Mouse (Mus musculus): ENCODE results near the gene Mipol1. TPM values are rescaled to one million over a fixed set of nuclear protein-coding genes. Genes with fewer than 3 reads are reported as not detected.
"Not testable (repeated sequence)": the region's sequence is repeated elsewhere in the genome, so short reads cannot be mapped to it uniquely, and the experiment has no call there.

Gene Mipol1
- polyA plus RNA-seq, 1 experiment from 2014 or later, result 8.7 TPM

DNA sequence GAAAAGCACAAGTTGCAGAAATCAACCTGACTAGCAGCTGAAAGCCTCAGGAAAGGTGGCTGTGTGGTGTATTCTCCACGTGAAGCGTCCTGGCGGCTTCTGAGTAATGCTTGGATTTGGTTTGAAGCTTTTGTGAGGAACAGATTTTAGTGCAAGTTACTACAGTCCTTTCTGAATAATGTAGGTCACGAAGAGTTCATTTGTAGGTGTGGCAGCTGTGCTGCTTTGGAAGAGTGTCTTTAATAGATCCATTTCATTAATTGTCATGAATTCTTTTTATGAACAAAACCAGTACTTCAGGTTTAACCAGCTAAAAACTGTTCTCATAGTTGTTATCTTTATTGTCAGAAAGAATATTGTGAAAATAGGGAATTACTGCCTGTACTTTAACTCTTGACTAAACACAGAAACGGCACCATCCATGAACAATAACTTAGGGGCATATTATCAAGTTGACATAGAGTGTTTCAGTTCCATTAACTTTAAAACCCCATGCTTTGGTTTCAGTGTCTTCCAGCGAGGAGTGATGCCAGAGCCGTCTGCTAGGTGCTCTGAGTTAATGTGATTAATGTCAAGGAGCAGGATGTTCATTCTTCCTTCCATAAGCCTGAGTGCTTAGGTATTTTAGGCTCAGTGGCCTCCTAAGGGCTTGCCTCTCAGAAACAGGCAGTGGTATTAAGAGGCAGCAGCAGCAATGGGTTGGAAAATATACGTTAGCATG lies 206.9 kb downstream of the Mipol1 start:
- 49% methylated on average over 8 of the region's 8 CpGs for WGBS
- H3K4me2 ChIP-seq (ENCODE audit: low read depth, low read length); ATAC-seq (ENCODE audit: low read depth); H3K4me3 ChIP-seq (ENCODE audit: low read length); H3K9ac ChIP-seq (ENCODE audit: low read length); H3K9me3 ChIP-seq (ENCODE audit: control insufficient read depth, low read length); H3K27me3 ChIP-seq (ENCODE audit: control insufficient read depth, insufficient read depth, low read depth, low read length); H3K4me1 ChIP-seq (replicated peaks; ENCODE audit: control insufficient read depth, insufficient read depth, low read length); H3K36me3 ChIP-seq (ENCODE audit: control insufficient read depth, insufficient read depth, low read length): not testable (repeated sequence)
- peak overlapping the region; percentile 36; the same call in 1 of the 2 replicates for H3K27ac ChIP-seq (ENCODE audit: low read length)

DNA sequence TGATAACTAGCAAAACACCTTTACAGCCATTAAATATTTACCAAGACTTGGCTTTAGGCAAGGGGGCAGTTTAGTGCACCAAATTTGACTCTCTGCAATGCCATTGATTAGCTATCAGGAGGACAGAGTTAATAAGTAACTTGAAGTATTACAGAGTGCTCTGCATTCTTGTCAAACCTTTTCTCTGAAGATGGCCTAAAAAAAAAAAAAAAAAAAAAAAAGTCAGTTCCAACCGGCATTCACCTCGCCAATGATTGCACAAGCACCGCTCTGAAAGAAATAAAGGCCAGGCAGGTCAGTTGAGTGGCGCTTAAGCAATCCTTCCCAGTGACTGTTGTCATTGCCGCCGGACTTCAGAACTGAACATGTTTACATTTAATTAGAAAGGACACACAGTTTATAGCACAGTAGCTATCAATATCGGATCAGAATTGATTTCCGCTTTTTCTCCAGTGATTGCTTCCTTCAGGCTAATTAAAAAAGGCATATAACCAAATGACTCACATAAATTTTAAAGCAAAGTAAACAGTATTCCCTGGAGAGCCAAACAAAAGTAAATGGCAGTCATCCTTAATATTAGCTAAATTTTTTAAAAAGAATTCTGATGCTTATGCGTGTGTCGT lies 214.2 kb downstream of the Mipol1 start:
- peak overlapping the region; percentile 32; the same call in 1 of the 2 replicates for H3K4me2 ChIP-seq (ENCODE audit: low read depth, low read length)
- H3K27ac ChIP-seq (ENCODE audit: low read length), result 0 out of 2 replicates have a peak overlapping the region, but pooled peaks have one; percentile 36
- 36% methylated on average over 10 of the region's 10 CpGs for WGBS
- no peak overlapping the region for H3K4me3 ChIP-seq (ENCODE audit: low read length)
- ATAC-seq (ENCODE audit: low read depth), result peak; percentile 61; the same call in 1 of the 2 replicates
- peaks cover 3% of the 10 kb centered on the region for H3K4me1 ChIP-seq (replicated peaks; ENCODE audit: control insufficient read depth, insufficient read depth, low read length)
- H3K9ac ChIP-seq (ENCODE audit: low read length), result no peak overlapping the region
- no peaks in the 10 kb centered on the region for H3K9me3 ChIP-seq (ENCODE audit: control insufficient read depth, low read length)
- no peaks in the 10 kb centered on the region for H3K36me3 ChIP-seq (ENCODE audit: control insufficient read depth, insufficient read depth, low read length)
- H3K27me3 ChIP-seq (ENCODE audit: control insufficient read depth, insufficient read depth, low read depth, low read length), result no peaks in the 10 kb centered on the region

DNA sequence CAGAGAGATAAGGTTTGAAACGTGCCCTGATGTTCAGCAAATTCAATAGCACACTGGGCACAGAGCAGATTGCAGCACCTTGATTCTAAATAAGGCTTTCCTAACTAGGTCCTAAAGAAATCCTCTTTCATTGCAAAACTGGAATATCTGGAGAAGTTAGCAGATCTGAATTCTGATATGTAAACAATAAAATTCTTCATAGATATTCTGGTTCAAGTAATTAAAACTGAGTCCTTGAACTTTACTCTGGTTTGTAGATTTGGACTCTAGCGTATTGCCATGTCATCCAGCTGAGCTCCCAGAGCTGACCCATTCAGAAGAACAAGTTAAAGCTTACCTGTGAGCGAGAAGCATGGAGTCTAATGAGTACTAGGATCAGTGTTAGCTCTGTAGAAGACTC lies 217.1 kb downstream of the Mipol1 start:
- H3K9me3 ChIP-seq (ENCODE audit: control insufficient read depth, low read length), result no peaks in the 10 kb centered on the region
- H3K27me3 ChIP-seq (ENCODE audit: control insufficient read depth, insufficient read depth, low read depth, low read length), result no peaks in the 10 kb centered on the region
- H3K9ac ChIP-seq (ENCODE audit: low read length), result no peak overlapping the region
- whole genome bisulfite sequencing, result 49% methylated on average over 3 of the region's 3 CpGs
- peak overlapping the region; percentile 61 for H3K27ac ChIP-seq (ENCODE audit: low read length)
- no peak overlapping the region for H3K4me3 ChIP-seq (ENCODE audit: low read length)
- no peak overlapping the region for H3K4me2 ChIP-seq (ENCODE audit: low read depth, low read length)
- peaks cover 3% of the 10 kb centered on the region for H3K4me1 ChIP-seq (replicated peaks; ENCODE audit: control insufficient read depth, insufficient read depth, low read length)
- no peak for ATAC-seq (ENCODE audit: low read depth)
- no peaks in the 10 kb centered on the region for H3K36me3 ChIP-seq (ENCODE audit: control insufficient read depth, insufficient read depth, low read length)

DNA sequence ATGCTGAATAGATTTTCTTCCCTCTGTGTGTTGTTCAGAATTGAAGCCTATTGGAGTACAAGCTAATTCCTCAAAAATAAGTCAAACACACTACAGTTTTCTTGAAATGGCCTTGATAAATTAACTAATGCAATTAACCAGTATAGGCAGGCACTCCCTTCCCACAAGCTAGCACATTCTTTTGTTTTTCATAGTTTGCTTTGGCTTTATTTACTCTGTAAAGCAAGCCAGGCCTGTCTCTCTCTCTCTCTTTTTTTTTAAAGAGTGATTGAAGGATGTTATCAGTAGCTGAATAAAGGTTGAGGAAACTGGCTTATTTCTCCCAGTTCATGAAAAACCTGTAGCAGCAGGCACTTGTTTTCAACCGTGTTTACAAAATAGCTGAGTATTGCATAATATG lies 219.1 kb downstream of the Mipol1 start:
- ATAC-seq (ENCODE audit: low read depth), result no peak

DNA sequence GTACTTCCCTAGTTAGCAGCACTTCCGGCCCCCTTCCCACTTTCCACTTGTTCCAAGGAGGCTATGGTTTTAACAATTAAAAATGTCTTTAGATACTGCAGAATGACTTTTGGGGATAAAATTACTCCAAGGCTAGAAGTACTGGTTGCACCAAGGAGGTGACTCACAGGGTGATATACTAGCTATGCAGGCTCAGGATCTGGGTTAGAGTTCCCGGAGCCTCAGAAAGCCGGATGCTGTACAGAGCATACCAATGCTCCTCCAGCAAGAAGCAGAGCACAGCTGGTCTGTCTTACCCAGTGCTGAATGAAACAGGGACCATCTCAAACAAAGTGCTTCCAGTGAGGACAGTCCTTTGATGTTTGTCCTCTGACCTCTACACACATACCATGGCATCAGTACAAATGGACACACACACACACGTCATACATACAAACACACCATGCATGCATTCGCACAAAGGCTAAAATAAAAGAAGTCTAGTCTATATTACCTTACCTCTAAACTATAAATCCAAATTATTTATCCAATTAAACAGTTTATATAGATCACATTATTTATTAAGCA lies 219.9 kb downstream of the Mipol1 start:
- Histone ChIP-seq H3K9me3 (ENCODE audit: control insufficient read depth, low read length) (no peaks in the 10 kb centered on the region), H3K4me2 (ENCODE audit: low read depth, low read length) (no peak overlapping the region), H3K9ac (ENCODE audit: low read length) (no peak overlapping the region), H3K27me3 (ENCODE audit: control insufficient read depth, insufficient read depth, low read depth, low read length) (no peaks in the 10 kb centered on the region), H3K4me3 (ENCODE audit: low read length) (no peak overlapping the region), H3K4me1 (replicated peaks; ENCODE audit: control insufficient read depth, insufficient read depth, low read length) (peaks cover 3% of the 10 kb centered on the region), H3K36me3 (ENCODE audit: control insufficient read depth, insufficient read depth, low read length) (no peaks in the 10 kb centered on the region), H3K27ac (ENCODE audit: low read length) (no peak overlapping the region; the same call in 1 of the 2 replicates)
- WGBS, result 76% methylated on average over 5 of the region's 5 CpGs
- no peak for ATAC-seq (ENCODE audit: low read depth)

More for the DNA sequence above, 219.1 kb downstream of the Mipol1 start:
- WGBS, result 47% methylated on average over 1 of the region's 1 CpGs
- Histone ChIP-seq H3K4me2 (ENCODE audit: low read depth, low read length) (no peak overlapping the region), H3K27me3 (ENCODE audit: control insufficient read depth, insufficient read depth, low read depth, low read length) (no peaks in the 10 kb centered on the region), H3K27ac (ENCODE audit: low read length) (no peak overlapping the region), H3K9ac (ENCODE audit: low read length) (no peak overlapping the region), H3K9me3 (ENCODE audit: control insufficient read depth, low read length) (no peaks in the 10 kb centered on the region), H3K4me1 (replicated peaks; ENCODE audit: control insufficient read depth, insufficient read depth, low read length) (peaks cover 3% of the 10 kb centered on the region), H3K36me3 (ENCODE audit: control insufficient read depth, insufficient read depth, low read length) (no peaks in the 10 kb centered on the region), H3K4me3 (ENCODE audit: low read length) (no peak overlapping the region)

DNA sequence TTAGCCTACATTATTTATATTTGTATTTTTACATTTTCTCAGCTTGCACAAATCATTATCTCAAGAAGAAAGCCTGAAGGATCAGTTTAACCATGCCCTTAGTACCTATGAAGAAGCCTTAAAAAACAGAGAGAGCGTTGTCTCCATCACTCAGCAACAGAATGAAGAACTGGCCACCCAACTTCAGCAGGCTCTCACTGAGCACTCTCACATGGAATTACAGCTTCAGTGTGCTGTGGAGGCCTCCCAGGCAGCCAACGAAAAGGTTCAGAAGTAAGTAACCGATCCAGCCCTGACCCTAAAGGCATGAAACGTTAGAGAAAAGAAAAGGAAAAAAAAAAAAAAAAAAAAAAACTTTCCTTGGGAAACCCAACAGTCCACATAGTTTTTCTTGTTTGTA lies 226.7 kb downstream of the Mipol1 start:
- ATAC-seq (ENCODE audit: low read depth), result no peak
- Histone ChIP-seq H3K9ac (ENCODE audit: low read length) (no peak overlapping the region), H3K36me3 (ENCODE audit: control insufficient read depth, insufficient read depth, low read length) (no peaks in the 10 kb centered on the region), H3K27me3 (ENCODE audit: control insufficient read depth, insufficient read depth, low read depth, low read length) (no peaks in the 10 kb centered on the region), H3K4me1 (replicated peaks; ENCODE audit: control insufficient read depth, insufficient read depth, low read length) (peaks cover 2% of the 10 kb centered on the region; the same call in 1 of the 2 replicates), H3K4me3 (ENCODE audit: low read length) (no peak overlapping the region), H3K4me2 (ENCODE audit: low read depth, low read length) (no peak overlapping the region), H3K27ac (ENCODE audit: low read length) (no peak overlapping the region), H3K9me3 (ENCODE audit: control insufficient read depth, low read length) (no peaks in the 10 kb centered on the region)
- 31% methylated on average over 4 of the region's 4 CpGs for WGBS

DNA sequence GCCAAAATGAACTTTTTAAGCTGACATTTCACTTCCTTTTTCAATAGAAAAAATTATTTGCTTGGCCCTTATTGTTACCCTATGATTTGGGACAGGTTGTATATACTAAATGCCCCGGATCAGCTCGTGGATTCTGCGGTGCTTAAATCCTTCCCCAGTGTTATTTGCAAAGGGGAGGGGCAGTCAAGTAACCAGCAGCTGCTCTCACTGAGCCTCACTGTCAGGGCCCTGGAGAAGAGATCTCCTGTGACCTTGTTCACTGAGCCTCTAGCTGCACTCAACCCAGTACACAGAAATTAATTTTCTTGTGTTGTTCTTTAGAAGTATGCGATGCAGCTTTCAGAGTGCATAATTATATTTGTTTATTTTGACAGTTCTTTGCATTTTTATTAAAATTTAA lies 227.1 kb downstream of the Mipol1 start:
- no peaks in the 10 kb centered on the region for H3K27me3 ChIP-seq (ENCODE audit: control insufficient read depth, insufficient read depth, low read depth, low read length)
- 17% methylated on average over 4 of the region's 4 CpGs for WGBS
- H3K9me3 ChIP-seq (ENCODE audit: control insufficient read depth, low read length), result no peaks in the 10 kb centered on the region
- H3K4me3 ChIP-seq (ENCODE audit: low read length), result no peak overlapping the region
- H3K4me2 ChIP-seq (ENCODE audit: low read depth, low read length), result no peak overlapping the region
- peaks cover 2% of the 10 kb centered on the region; the same call in 1 of the 2 replicates for H3K4me1 ChIP-seq (replicated peaks; ENCODE audit: control insufficient read depth, insufficient read depth, low read length)
- H3K36me3 ChIP-seq (ENCODE audit: control insufficient read depth, insufficient read depth, low read length), result no peaks in the 10 kb centered on the region
- ATAC-seq (ENCODE audit: low read depth), result no peak
- no peak overlapping the region for H3K9ac ChIP-seq (ENCODE audit: low read length)
- H3K27ac ChIP-seq (ENCODE audit: low read length), result no peak overlapping the region

DNA sequence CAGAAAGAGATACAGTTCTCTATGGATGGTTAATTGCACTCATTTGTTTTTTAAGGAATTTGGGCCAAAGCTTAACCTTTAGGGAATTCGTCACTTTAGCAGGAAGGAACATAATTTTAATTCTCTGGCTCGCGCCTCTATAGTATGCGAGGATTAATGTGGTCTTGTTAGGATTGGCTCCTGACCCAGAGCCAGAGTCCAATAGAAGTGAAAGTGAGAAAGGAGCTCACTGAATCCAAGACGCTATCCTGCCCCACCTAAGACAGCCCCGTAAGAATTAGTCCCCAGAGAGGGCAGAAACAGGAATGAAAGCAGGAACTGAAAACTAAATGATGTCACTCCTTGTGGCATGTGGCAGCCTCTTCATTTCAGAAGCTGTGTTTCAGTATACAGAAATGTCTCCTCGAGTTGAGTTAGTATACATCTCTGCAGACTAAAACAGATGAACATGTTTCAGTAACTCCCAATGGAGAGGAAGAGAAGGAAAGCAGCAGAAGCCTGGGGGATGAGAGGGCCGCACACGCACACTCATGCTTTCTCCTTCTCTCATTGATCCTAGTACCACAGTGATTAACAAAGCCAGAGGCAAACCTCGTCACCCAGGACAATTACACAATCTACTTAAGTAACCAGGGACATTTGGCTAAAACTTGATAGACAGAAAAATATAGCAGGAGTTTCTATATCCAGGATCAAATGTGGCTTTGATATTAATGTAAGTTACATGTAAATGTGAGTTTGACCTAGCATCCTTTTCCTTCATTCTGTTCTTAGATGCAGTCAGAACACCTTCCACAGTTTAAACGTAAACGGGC lies 234.5 kb downstream of the Mipol1 start:
- Histone ChIP-seq H3K4me2 (ENCODE audit: low read depth, low read length) (peak overlapping the region; percentile 26; the same call in 1 of the 2 replicates), H3K27ac (ENCODE audit: low read length) (no peak overlapping the region)
- no peak for ATAC-seq (ENCODE audit: low read depth)

DNA sequence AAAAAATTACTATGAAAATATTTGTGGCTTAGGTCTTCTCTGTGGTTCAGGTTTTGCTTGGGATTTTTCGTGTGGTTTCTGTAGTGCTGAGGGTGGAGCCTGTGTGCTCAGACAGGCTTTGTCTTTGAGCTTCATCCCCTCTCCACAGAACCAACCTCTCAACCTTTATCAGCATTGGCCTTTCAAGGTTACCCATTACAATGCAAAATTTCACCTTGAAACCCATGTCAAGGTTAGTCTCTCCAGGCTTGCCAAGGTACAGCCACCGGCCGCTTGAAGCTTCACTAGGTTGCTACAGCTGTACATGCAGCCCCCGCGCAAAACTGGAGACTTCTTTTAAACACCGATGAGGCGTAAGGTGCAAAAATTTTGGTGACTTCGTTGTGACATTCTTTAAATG lies 241.6 kb downstream of the Mipol1 start:
- ATAC-seq (ENCODE audit: low read depth), result no peak
- H3K27me3 ChIP-seq (ENCODE audit: control insufficient read depth, insufficient read depth, low read depth, low read length), result no peaks in the 10 kb centered on the region
- no peaks in the 10 kb centered on the region for H3K36me3 ChIP-seq (ENCODE audit: control insufficient read depth, insufficient read depth, low read length)
- H3K4me2 ChIP-seq (ENCODE audit: low read depth, low read length), result no peak overlapping the region
- no peaks in the 10 kb centered on the region for H3K9me3 ChIP-seq (ENCODE audit: control insufficient read depth, low read length)
- no peaks in the 10 kb centered on the region for H3K4me1 ChIP-seq (replicated peaks; ENCODE audit: control insufficient read depth, insufficient read depth, low read length)
- H3K4me3 ChIP-seq (ENCODE audit: low read length), result no peak overlapping the region
- no peak overlapping the region for H3K9ac ChIP-seq (ENCODE audit: low read length)
- WGBS, result 81% methylated on average over 8 of the region's 8 CpGs
- H3K27ac ChIP-seq (ENCODE audit: low read length), result no peak overlapping the region

More for the DNA sequence above, 234.5 kb downstream of the Mipol1 start:
- H3K27me3 ChIP-seq (ENCODE audit: control insufficient read depth, insufficient read depth, low read depth, low read length), result no peaks in the 10 kb centered on the region
- 61% methylated on average over 12 of the region's 12 CpGs for WGBS
- H3K36me3 ChIP-seq (ENCODE audit: control insufficient read depth, insufficient read depth, low read length), result no peaks in the 10 kb centered on the region
- no peaks in the 10 kb centered on the region; the same call in 1 of the 2 replicates for H3K4me1 ChIP-seq (replicated peaks; ENCODE audit: control insufficient read depth, insufficient read depth, low read length)
- no peak overlapping the region for H3K4me3 ChIP-seq (ENCODE audit: low read length)
- H3K9me3 ChIP-seq (ENCODE audit: control insufficient read depth, low read length), result no peaks in the 10 kb centered on the region
- H3K9ac ChIP-seq (ENCODE audit: low read length), result no peak overlapping the region
